Mouse (Mus musculus): ENCODE measurements around the gene Klhl3. TPM values are rescaled to one million over a fixed set of nuclear protein-coding genes. Genes with fewer than 3 reads are reported as not detected.
A peak's percentile ranks its signal among the peaks of the same experiment; 100 is the strongest.
"Not testable (repeated sequence)": the region's sequence is repeated elsewhere in the genome, so short reads cannot be mapped to it uniquely, and the experiment has no call there.

Gene Klhl3
- polyA plus RNA-seq, 1 experiment from 2014 or later, result 2.1 TPM

DNA sequence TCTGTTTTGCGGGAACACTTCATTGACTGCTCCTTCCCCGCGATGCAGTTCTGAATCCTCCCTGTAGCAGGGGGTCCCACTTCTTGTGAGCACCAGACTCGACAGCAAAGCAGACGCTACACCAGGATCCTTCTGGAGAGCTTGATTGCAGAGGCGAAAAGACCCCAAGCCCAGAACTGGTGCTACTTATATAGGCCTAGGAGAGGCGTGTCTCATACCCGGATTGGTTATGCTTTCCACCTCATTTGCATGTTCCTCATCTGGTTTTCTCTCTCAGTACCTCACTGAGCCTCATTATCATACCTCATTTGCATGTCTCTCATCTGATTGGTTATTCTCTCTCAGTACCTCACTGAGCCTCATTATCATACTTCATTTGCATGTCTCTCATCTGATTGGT, 33.2 kb upstream of the Klhl3 start:
- H3K36me3 ChIP-seq; DNase-seq (ENCODE audit: low spot score); H3K27me3 ChIP-seq (ENCODE audit: low read depth, poor library complexity, severe bottlenecking); H3K4me3 ChIP-seq; H3K27ac ChIP-seq (replicated peaks); H3K9me3 ChIP-seq (replicated peaks): not testable (repeated sequence)
- WGBS, result 95% methylated on average over 8 of the region's 8 CpGs
- H3K4me1 ChIP-seq, result peaks cover 14% of the 10 kb centered on the region; the same call in 1 of the 2 replicates

GRCm38 (mm10) chr13:58131692-58132091, 18.3 kb upstream of the Klhl3 start:
- H3K27me3 ChIP-seq (ENCODE audit: low read depth, poor library complexity, severe bottlenecking), result no peaks in the 10 kb centered on the region
- H3K4me3 ChIP-seq, result no peak overlapping the region
- no peaks in the 10 kb centered on the region; the same call in 1 of the 2 replicates for H3K9me3 ChIP-seq (replicated peaks)
- H3K27ac ChIP-seq (replicated peaks), result no peak overlapping the region
- H3K36me3 ChIP-seq, result peaks cover 8% of the 10 kb centered on the region
- 54% methylated on average over 3 of the region's 3 CpGs for WGBS
- DNase-seq (ENCODE audit: low spot score), result no peak
- H3K4me1 ChIP-seq, result peaks cover 12% of the 10 kb centered on the region

DNA sequence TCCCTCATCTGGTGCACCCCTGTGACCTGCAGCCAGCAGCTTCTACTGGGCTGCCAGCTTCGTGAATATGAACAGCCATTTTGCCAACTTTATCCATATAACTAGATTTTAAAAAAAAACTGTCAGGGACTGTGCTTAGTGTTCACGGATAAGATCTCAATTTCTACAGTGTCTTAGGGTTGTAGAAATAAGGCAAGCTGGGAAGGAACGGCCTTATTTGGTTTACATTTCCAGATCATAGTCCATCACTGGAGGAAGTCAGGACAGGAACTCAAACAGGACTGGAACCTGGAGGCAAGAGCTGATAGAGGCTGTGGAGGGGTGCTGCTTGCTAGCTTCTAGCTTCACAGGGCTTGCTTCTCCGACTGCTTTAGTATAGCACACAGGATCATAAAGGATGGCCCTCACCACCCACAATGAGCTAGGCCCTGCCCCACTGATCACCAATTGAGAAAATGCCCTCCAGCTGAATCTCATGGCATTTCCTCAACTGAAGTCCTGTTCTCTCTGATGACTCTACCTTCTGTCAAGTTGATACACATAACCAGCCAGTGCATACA, 16.4 kb upstream of the Klhl3 start:
- Histone ChIP-seq H3K4me1 (peaks cover 25% of the 10 kb centered on the region), H3K9me3 (replicated peaks) (no peaks in the 10 kb centered on the region), H3K27ac (replicated peaks) (peak overlapping the region; percentile 100), H3K36me3 (peaks cover 25% of the 10 kb centered on the region), H3K4me3 (peak overlapping the region; percentile 97), H3K27me3 (ENCODE audit: low read depth, poor library complexity, severe bottlenecking) (no peaks in the 10 kb centered on the region)
- 47% methylated on average over 4 of the region's 4 CpGs for WGBS
- no peak for DNase-seq (ENCODE audit: low spot score)

- WGBS, result under 1% methylated on average over 83 of the region's 83 CpGs
- no peaks in the 10 kb centered on the region for H3K9me3 ChIP-seq (replicated peaks)
- peak overlapping the region; percentile 100 for H3K27ac ChIP-seq (replicated peaks)
- no peaks in the 10 kb centered on the region for H3K27me3 ChIP-seq (ENCODE audit: low read depth, poor library complexity, severe bottlenecking)
- peaks cover 25% of the 10 kb centered on the region for H3K36me3 ChIP-seq
- peak; percentile 98 for DNase-seq (ENCODE audit: low spot score)
- H3K4me1 ChIP-seq, result peaks cover 33% of the 10 kb centered on the region
- H3K4me3 ChIP-seq, result peak overlapping the region; percentile 97
Measured at GRCm38 (mm10) chr13:58128768-58129671, 15.6 kb upstream of the Klhl3 start.

- peak within 1 kb of the TSS; percentile 100 for H3K27ac ChIP-seq (replicated peaks)
- under 1% methylated on average over 59 of the region's 62 CpGs for WGBS
Measured at GRCm38 (mm10) chr13:58128396-58128767, 15.0 kb upstream of the Klhl3 start, which contains the start of gene Hnrnpa0. Gene Hnrnpa0 (minus strand): TSS chr13:58128556.

DNA sequence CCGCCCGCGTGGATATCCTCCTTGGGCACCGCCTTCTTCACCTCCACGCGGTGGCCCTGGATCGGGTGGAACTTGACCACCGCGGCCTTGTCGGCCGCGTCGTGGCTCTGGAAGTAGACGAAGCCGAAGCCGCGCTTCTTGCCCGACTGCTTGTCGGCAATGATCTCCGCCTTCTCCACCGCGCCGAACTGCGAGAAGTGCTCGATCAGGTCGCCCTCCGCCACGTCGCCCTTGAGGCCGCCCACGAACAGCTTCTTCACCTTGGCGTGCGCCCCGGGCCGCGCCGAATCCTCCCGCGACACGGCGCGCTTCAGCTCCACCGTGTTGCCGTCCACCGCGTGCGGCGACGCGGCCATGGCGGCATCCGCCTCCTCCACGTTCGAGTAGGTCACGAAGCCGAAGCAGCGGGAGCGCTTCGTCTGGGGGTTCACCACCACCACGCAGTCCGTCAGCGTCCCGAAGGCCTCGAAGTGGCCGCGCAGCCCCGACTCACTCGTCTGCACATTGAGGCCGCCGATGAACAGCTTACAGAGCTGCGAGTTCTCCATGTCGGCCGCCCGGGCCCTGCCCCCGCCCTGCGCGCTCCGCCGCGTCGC, 14.5 kb upstream of the Klhl3 start:
- peak overlapping the region; percentile 100 for H3K27ac ChIP-seq (replicated peaks)
- peaks cover 37% of the 10 kb centered on the region for H3K4me1 ChIP-seq
- no peaks in the 10 kb centered on the region for H3K9me3 ChIP-seq (replicated peaks)
- under 1% methylated on average over 72 of the region's 81 CpGs for WGBS
- peak overlapping the region; percentile 97 for H3K4me3 ChIP-seq
- peak; percentile 69 for DNase-seq (ENCODE audit: low spot score)
- peaks cover 25% of the 10 kb centered on the region for H3K36me3 ChIP-seq
- no peaks in the 10 kb centered on the region for H3K27me3 ChIP-seq (ENCODE audit: low read depth, poor library complexity, severe bottlenecking)

More at GRCm38 (mm10) chr13:58128396-58128767, 15.0 kb upstream of the Klhl3 start, which contains the start of gene Hnrnpa0:
- H3K4me3 ChIP-seq, result peak within 1 kb of the TSS; percentile 97
- H3K27me3 ChIP-seq (ENCODE audit: low read depth, poor library complexity, severe bottlenecking), result no peaks in the 10 kb centered on the region
- H3K9me3 ChIP-seq (replicated peaks), result no peaks in the 10 kb centered on the region
- H3K4me1 ChIP-seq, result peaks cover 37% of the 10 kb centered on the region
- H3K36me3 ChIP-seq, result peaks cover 25% of the 10 kb centered on the region
- peak; percentile 96 for DNase-seq (ENCODE audit: low spot score)

DNA sequence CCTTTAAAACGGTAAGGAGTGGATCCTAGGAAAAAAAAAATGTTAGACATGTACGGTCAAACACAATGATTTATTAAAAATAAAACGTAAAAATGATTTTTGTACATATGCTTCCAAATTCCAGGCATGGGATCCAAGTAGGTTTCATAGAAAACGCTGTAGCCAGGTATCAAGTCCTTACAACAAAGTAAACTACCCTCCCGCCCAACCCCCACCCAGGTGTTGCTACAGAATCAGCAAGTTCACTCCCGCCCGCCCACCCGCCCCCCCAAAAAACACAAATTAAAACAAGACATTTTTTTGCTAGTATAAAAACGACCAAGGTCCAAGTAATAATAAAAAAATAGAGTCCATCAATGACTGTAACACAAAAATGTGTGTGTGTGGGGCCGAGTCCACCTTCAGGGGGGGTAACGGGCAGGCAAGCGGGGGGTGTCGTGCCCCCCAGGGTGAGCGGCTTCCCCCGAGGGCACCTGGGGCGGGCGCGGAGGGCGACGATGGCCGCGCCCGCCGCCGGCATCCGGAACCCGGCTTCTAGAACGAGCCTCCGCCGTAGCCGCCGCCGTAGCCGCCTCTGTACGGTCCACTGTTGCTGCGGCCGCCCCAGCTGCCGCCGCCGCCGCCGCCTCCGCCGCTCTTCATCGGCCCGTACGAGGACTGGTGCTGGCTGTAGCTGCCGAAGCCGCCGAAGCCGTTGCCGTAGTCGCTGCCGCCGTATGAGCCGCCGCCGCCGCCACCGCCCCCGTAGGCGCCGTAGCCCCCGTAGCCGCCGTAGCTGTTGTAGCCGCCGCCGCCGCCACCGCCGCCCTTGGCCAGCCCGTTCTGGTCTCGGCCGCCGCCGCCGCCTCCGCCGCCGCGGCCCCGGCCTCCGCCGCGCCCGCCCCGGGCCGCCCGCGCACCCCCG, 13.7 kb upstream of the Klhl3 start:
- Histone ChIP-seq H3K27me3 (ENCODE audit: low read depth, poor library complexity, severe bottlenecking) (no peaks in the 10 kb centered on the region), H3K9me3 (replicated peaks) (no peaks in the 10 kb centered on the region), H3K27ac (replicated peaks) (peak overlapping the region; percentile 100), H3K4me3 (peak overlapping the region; percentile 97), H3K36me3 (peaks cover 25% of the 10 kb centered on the region), H3K4me1 (peaks cover 37% of the 10 kb centered on the region)
- WGBS, result under 1% methylated on average over 89 of the region's 92 CpGs
- no peak for DNase-seq (ENCODE audit: low spot score)

DNA sequence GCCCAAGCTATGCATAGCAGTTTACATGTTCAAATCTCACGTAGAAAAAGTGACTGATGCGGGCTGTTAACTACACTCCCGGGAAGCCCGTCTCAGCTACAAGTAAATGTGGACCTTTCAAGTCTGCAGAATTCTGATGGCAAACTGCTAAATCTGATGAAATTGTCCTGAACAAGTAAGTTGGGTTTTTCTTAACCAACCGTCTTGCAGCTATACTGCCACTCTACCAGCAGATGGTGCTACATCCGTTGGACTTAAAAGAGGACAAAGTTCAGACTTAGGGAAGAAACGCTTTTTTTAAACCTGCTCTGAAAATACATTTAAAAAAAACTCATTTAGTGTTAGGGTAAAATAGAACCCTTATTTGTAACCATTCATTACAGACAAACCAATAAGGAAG, 12.7 kb upstream of the Klhl3 start:
- peak; percentile 40 for DNase-seq (ENCODE audit: low spot score)
- peak overlapping the region; percentile 100; the same call in 1 of the 2 replicates for H3K27ac ChIP-seq (replicated peaks)
- H3K27me3 ChIP-seq (ENCODE audit: low read depth, poor library complexity, severe bottlenecking), result no peaks in the 10 kb centered on the region
- H3K36me3 ChIP-seq, result peaks cover 25% of the 10 kb centered on the region
- 41% methylated on average over 7 of the region's 7 CpGs for WGBS
- H3K4me1 ChIP-seq, result peaks cover 37% of the 10 kb centered on the region
- peak overlapping the region; percentile 97 for H3K4me3 ChIP-seq
- no peaks in the 10 kb centered on the region for H3K9me3 ChIP-seq (replicated peaks)

- Histone ChIP-seq H3K4me3 (peak overlapping the region; percentile 97; the same call in 1 of the 2 replicates), H3K27me3 (ENCODE audit: low read depth, poor library complexity, severe bottlenecking) (no peaks in the 10 kb centered on the region), H3K27ac (replicated peaks) (no peak overlapping the region), H3K36me3 (peaks cover 25% of the 10 kb centered on the region), H3K9me3 (replicated peaks) (no peaks in the 10 kb centered on the region), H3K4me1 (peaks cover 34% of the 10 kb centered on the region)
- DNase-seq (ENCODE audit: low spot score), result no peak
- WGBS, result 71% methylated on average over 2 of the region's 2 CpGs
Measured at GRCm38 (mm10) chr13:58124989-58125388, 11.6 kb upstream of the Klhl3 start.

- DNase-seq (ENCODE audit: low spot score), result no peak
- Histone ChIP-seq H3K4me1 (peaks cover 27% of the 10 kb centered on the region), H3K27ac (replicated peaks) (no peak overlapping the region), H3K36me3 (peaks cover 25% of the 10 kb centered on the region), H3K4me3 (no peak overlapping the region), H3K9me3 (replicated peaks) (no peaks in the 10 kb centered on the region), H3K27me3 (ENCODE audit: low read depth, poor library complexity, severe bottlenecking) (no peaks in the 10 kb centered on the region)
- 91% methylated on average over 3 of the region's 3 CpGs for WGBS
Measured at GRCm38 (mm10) chr13:58124278-58124677, 10.9 kb upstream of the Klhl3 start.

- no peak overlapping the region for H3K4me3 ChIP-seq
- no peaks in the 10 kb centered on the region for H3K9me3 ChIP-seq (replicated peaks)
- no peaks in the 10 kb centered on the region for H3K27me3 ChIP-seq (ENCODE audit: low read depth, poor library complexity, severe bottlenecking)
- WGBS, result 83% methylated on average over 8 of the region's 8 CpGs
- peaks cover 26% of the 10 kb centered on the region for H3K4me1 ChIP-seq
- DNase-seq (ENCODE audit: low spot score), result no peak
- no peak overlapping the region for H3K27ac ChIP-seq (replicated peaks)
- H3K36me3 ChIP-seq, result peaks cover 25% of the 10 kb centered on the region
Measured at GRCm38 (mm10) chr13:58123381-58123780, 10.0 kb upstream of the Klhl3 start.

- Histone ChIP-seq H3K27me3 (ENCODE audit: low read depth, poor library complexity, severe bottlenecking) (no peaks in the 10 kb centered on the region), H3K36me3 (peaks cover 25% of the 10 kb centered on the region), H3K9me3 (replicated peaks) (no peaks in the 10 kb centered on the region), H3K4me3 (no peak overlapping the region), H3K4me1 (peaks cover 26% of the 10 kb centered on the region), H3K27ac (replicated peaks) (no peak overlapping the region)
- no peak for DNase-seq (ENCODE audit: low spot score)
- WGBS, result 85% methylated on average over 10 of the region's 10 CpGs
Measured at GRCm38 (mm10) chr13:58122786-58123297, 9.4 kb upstream of the Klhl3 start.
